Mouse (Mus musculus) heart, postnatal 36 days (tissue): Measurements from ENCODE around the gene Wnt9b. TPM values are rescaled to one million over a fixed set of nuclear protein-coding genes. Genes with fewer than 3 reads are reported as not detected.
"Not testable (repeated sequence)": the region's sequence is repeated elsewhere in the genome, so short reads cannot be mapped to it uniquely, and the experiment has no call there.

Experiments used
- DNase-seq, 2 experiments: peaks; one replicate each; pipeline ENCODE4 v3.0.0; 2021 to 2022
- intact Hi-C: fragments of 180-260 bp; cut with DNase I; formaldehyde crosslinking; loops from one replicate; pipeline ENCODE4 v1.15.1; 2025
- total RNA-seq, 2 experiments: library from RNA; stranded (reverse); gene quantifications; 2 replicates each; pipeline ENCODE4 v1.2.3; 2021

Gene Wnt9b
- total RNA-seq, result 1 to 10 TPM in 1 of 2 experiments, under 1 TPM in 1; 0.83 to 1.0 TPM

GRCm38 (mm10) chr11:103749306-103750089 is at the start of gene Wnt9b:
Gene Wnt9b, minus strand, starts transcription at chr11:103749821.
- peak in 1 of 2 experiments; percentile 13 for DNase-seq
- intact Hi-C loops, result no loop called here

- intact Hi-C loops, result no loop called here
- no peak for DNase-seq
Measured at GRCm38 (mm10) chr11:103789951-103790350, 40.3 kb upstream of the Wnt9b start.

DNA sequence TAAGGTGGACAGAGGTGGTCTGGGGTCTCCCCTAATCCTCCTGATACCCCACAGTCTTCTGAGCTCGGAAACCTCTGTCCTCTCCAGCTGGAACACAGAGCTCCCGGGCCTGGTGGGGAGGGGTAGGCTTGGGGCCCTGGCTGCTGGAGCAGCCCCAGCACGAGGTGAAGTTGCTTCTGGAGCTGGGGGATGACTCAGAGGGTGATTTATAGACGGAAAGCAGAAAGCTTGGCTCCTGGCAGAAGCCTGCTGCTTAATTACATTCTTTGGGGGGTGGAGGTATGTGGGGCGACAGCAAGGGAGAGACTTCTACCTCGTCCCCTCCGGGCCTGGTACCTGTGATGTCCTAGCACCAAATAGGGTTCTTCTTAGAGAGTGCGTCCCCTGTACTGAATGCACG is 30.5 kb upstream of the Wnt9b start:
- no peak for DNase-seq
- intact Hi-C loops, result no loop called here

DNA sequence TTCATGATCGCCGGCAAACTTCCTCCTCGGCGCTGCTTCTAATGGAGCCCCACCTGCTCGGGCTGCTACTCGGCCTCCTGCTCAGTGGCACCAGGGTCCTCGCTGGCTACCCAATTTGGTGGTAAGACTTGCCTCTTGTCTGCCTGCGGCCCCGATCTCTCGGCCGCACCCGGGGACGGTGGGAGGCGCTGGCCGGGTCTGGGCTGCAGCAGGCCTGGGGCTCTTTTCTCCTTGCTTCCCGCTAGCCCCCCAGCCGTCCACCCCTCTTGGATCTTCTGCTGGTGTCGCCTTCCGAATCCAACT is 24.6 kb upstream of the Wnt9b start:
- DNase-seq, result no peak
- intact Hi-C loops, result no loop called here

DNA sequence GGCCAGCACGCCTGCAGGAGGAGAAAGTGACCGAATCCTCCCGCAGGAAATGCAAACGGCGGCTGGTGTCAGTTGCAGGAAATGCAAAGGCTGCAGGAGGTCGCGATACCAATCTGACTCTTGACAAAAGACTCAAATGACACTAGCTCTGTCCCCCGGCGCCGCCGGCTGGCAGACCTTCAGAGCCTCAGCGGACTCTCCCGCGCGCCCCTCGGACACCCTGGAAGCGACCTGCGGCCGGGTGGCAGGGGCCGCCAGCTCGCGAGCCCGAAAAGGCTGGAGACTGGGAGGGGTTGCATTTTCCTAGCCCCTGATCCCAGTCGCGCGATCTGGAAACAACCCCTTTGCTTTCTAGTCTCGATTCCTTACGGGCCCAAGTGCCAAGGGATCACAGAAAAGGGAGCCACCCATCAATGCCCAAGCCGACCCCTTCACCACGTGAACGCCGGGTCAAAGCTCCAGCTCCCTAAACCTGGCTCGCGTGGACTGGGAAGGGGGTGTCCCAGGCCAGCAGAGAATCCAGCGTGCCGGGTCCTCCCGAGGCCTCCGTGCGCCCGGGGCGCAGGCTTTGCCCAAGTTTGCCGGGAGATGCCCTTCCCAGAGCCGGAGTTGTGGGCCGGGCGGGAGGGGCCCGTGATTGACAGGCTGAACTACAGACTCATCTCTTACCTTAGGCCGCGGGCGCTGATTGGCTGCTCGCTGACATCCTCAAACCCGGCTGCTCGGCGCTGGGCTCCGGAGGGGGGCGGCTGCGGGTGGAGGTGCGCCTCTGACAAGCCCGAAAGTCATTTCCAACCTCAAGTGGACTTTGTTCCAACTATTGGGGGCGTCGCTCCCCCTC is 24.0 kb upstream of the Wnt9b start, which contains the start of gene Wnt3:
Gene Wnt3, plus strand, starts transcription at position 764 of the 841 bp plus-strand sequence.
- intact Hi-C loops, result no loop called here

GRCm38 (mm10) chr11:103772505-103773386 is 23.1 kb upstream of the Wnt9b start:
- no peak for DNase-seq
- intact Hi-C loops, result no loop called here

More for the DNA sequence above, 24.0 kb upstream of the Wnt9b start, which contains the start of gene Wnt3:
- no peak for DNase-seq

- intact Hi-C loops, result no loop called here
- no peak for DNase-seq
Measured at GRCm38 (mm10) chr11:103771160-103771817, 21.7 kb upstream of the Wnt9b start.

GRCm38 (mm10) chr11:103765556-103766011 is 16.0 kb upstream of the Wnt9b start:
- no peak for DNase-seq
- intact Hi-C loops, result loop anchor here (10.0 kb wide), 1 partner anchor 409 kb away; no protein-coding TSS in a partner anchor

DNA sequence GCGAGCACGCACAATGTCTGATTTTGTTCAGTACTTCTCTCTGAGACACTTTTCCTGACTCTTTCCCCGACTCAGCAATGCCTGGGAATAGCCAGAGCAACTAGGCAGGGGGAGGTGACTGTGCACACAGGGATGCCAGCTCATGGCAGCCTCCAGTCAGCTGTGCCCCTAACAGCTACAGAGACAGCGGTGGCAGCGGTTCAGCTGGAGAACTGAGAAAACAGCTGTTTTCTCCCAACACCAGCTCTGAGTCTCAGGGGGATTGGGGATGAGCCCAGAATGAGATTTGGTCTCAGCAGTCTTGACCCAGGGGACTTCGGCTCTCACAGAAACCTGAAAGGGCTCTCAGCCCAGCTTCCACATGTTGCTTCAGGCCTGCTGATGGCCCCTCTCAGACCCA is 15.0 kb upstream of the Wnt9b start:
- no peak for DNase-seq
- intact Hi-C loops, result loop anchor here (10.0 kb wide), 1 partner anchor 410 kb away; no protein-coding TSS in a partner anchor

DNA sequence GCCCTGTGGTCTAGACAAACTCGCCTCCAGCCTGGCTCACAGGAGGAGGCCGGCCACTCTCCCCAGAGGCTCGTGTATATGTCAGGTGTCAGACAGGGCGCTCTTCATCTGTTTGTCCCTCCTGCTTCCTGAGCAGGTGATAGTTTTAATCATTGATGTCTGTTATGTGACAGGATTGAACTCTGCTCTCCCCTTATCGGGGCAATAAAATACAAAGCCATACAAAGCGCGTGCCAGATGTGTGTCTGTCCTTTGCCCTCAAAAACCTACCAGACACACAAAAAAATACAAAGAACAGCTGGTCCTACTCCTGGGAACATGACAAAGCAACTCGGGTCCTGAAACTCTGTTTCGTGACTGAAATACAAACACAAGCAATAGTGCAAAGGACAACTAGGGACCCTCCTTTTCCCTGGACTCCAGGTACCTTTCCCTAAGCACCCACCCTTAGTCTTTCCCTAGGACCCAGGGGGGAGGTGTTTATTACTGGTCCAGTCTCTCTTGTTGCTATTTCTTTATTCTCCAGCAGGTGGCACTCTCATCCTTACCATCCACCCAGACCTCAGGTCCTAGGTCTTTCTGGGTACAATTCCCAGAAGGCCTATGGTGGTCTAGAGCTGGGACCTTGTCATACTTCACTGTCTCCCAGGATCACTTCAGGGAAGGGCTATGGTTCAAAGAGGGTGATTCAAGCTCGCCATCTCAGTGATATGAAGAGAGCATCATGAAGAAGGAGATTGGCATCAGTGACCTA is 14.0 kb upstream of the Wnt9b start:
- intact Hi-C loops, result loop anchor here (1.0 to 10.0 kb wide), 2 partner anchors 148 to 411 kb away; no protein-coding TSS in a partner anchor
- peak; percentile 41 to 43 for DNase-seq

DNA sequence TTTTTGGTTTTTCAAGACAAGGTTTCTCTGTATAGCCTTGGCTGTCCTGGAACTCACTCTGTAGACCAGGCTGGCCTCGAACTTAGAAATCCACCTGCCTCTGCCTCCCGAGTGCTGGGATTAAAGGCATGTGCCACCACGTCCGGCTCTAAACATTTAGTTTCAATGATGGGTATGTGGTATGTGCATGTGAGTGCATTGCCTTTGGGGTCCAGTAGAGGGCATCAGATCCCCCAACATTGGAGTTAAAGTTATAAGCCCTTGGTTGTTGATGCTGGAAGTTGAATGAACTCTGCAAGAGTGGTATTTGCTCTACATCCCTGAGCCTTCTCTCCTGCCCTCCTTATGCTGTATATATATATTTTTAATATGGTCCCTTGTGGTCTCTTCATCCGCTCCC is 11.3 kb upstream of the Wnt9b start:
- intact Hi-C loops, result loop anchor here (10.0 kb wide), 1 partner anchor 414 kb away; no protein-coding TSS in a partner anchor
- DNase-seq, result not testable (repeated sequence)

GRCm38 (mm10) chr11:103760101-103760500 is 10.5 kb upstream of the Wnt9b start:
- intact Hi-C loops, result loop anchor here (10.0 kb wide), 1 partner anchor 415 kb away; no protein-coding TSS in a partner anchor
- DNase-seq, result no peak

- DNase-seq, result peak; percentile 72 to 85
- intact Hi-C loops, result loop anchor here (1.0 kb wide), 2 partner anchors 83 to 119 kb away; no protein-coding TSS in a partner anchor
Measured at GRCm38 (mm10) chr11:103758706-103759105, 9.1 kb upstream of the Wnt9b start.

DNA sequence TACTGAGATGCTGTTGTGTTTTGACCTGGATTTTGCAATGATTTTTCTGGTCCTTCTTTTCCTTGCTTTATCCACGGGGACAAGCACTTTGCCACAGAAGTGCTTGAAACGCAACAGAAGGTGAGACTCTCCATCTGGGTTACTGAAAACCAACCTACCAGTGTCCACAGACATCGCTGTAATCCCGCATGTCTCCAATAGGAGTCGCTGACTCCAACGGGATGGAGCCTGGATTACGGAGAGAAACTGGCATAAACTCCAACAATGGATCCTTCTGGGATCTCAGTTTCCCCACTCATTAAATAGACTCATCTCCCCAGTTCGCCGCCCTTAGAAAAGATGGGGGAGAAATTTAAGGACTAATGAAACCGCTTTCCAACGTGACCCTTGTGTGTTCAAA is 8.4 kb upstream of the Wnt9b start:
- no peak for DNase-seq
- intact Hi-C loops, result loop anchor here (1.0 kb wide), 2 partner anchors 83 to 119 kb away; no protein-coding TSS in a partner anchor

DNA sequence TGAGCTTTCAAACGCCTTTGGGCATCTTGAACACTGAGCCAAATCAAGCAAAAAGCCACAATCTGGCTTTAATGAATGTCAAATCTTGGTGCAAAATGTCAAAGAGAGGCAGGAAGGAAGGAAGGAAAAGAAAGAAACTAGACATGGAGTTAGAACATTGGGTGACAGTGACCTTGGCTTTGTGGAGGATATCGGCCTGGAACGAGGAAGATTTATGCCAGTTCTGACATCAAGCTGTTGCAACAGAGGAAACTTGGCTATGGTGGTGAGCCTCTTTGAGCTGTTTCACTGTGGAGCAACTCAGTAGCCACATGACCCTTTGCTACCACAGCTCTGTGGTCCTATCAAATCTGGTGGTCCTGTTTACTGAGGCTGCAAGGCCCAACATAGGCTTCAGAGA is 991 bp upstream of the Wnt9b start:
- DNase-seq, result no peak
- intact Hi-C loops, result no loop called here

DNA sequence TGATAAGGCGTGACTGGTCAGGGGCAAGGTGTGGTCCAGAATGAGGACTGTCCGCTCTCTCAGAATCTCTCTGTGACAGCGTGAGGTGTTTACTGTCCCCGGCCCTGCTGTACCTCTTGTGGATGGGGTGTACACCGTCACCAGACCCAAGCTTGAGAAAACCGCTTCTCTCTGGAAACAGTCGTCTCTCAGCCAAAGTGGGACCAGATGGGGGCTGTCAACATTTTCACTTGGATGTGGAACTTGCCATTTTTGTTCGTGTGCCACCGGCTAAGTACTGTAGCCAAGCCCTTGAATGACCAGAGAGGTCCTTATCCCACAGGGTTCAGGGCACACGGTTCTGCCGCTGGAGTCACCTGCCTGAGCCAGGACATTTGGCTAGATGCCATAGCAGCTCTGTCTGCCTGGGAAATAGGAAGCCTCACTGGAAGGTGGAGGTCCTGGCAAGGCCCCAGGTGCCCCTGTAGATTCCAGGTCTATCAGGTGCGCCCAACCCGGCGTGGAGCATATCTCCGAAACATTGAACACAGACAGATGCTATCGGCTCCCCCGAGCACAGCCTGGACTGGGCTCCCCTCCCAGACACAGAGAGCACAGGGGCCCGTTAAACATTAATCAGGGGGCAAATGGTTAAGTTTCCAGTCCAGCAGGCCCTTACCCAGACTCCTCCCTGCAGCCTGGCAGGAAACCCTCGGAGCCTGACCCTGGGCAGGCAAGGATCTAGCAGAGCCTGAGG is 14.4 kb downstream of the Wnt9b start:
- no peak for DNase-seq
- intact Hi-C loops, result no loop called here

GRCm38 (mm10) chr11:103734411-103735045 is 15.1 kb downstream of the Wnt9b start:
- no peak for DNase-seq
- intact Hi-C loops, result no loop called here

- intact Hi-C loops, result no loop called here
- no peak for DNase-seq
Measured at GRCm38 (mm10) chr11:103733961-103734360, 15.7 kb downstream of the Wnt9b start.
